ENCODE assay signal across 29 mouse cellular contexts in genomic region chr5:125240124-125240781, GRCm38 (mm10).
DNase-seq lines count a peak whose midpoint lies in the region; ATAC-seq and TF ChIP-seq lines count a peak whose summit lies in the region.
"Had no signal": no experiment of that assay in that cellular context is flagged by ENCODE, and none has a peak within 500 bp of the region (broad histone marks: within the 10 kb centered on the region; RNA-seq: fewer than 3 reads in every experiment).

No protein-coding gene starts in this region.

- H3K9ac ChIP-seq in hindbrain, embryonic 13.5 days = no peak overlapping the region
- H3K9ac ChIP-seq in hindbrain, embryonic 14.5 days = no peak overlapping the region
- H3K9ac ChIP-seq in lung, embryonic 16.5 days (ENCODE audit: low read length) = no peak overlapping the region
- no peak overlapping the region for H3K9ac ChIP-seq in embryonic facial prominence, embryonic 11.5 days (replicated peaks; ENCODE audit: low read length)
- no peak overlapping the region for H3K9ac ChIP-seq in heart, embryonic 11.5 days (ENCODE audit: low read depth, low read length)
- H3K9ac ChIP-seq: heart, embryonic 12.5 days; intestine, embryonic 15.5 days; liver, embryonic 14.5 days; neural tube, embryonic 13.5 days had no signal

- DNase-seq in hindbrain, embryonic 14.5 days (ENCODE audit: low spot score) = no peak
- DNase-seq in lung, postnatal 14 days = no peak
- DNase-seq in ES-CJ7 (ENCODE audit: low read depth, low spot score) = peak; percentile 72
- DNase-seq in embryonic facial prominence, embryonic 11.5 days (ENCODE audit: low spot score) = peak; percentile 49
- no peak for DNase-seq in gastrocnemius, adult 2 months
- DNase-seq: adrenal gland, adult 2 months; cerebellum, adult 9-11 months; embryo, embryonic 11 days; gastrocnemius, postnatal 36 days; heart, adult 18-20 months; heart, postnatal 4 days; kidney, adult 2 months; kidney, postnatal 36 days; left cerebral cortex, postnatal 4 days; liver; lung, postnatal 10 days; thymus, postnatal 14 days had no signal

- 0 out of 2 replicates have a peak overlapping the region, but pooled peaks have one; percentile 30 for H3K27ac ChIP-seq in hindbrain, embryonic 13.5 days
- no peak overlapping the region for H3K27ac ChIP-seq in hindbrain, embryonic 14.5 days
- no peak overlapping the region for H3K27ac ChIP-seq in lung, embryonic 16.5 days (ENCODE audit: low read length)
- no peak overlapping the region for H3K27ac ChIP-seq in embryonic facial prominence, embryonic 11.5 days (replicated peaks; ENCODE audit: low read depth, low read length)
- no peak overlapping the region for H3K27ac ChIP-seq in heart, embryonic 11.5 days (ENCODE audit: low read depth, low read length)
- H3K27ac ChIP-seq in gastrocnemius, adult 2 months = no peak overlapping the region
- H3K27ac ChIP-seq: intestine, embryonic 15.5 days; layer of hippocampus, adult 2 months; left cerebral cortex, adult 2 months; liver, embryonic 14.5 days; neural tube, embryonic 13.5 days had no signal

- no peaks in the 10 kb centered on the region for H3K27me3 ChIP-seq in hindbrain, embryonic 13.5 days
- H3K27me3 ChIP-seq in hindbrain, embryonic 14.5 days (ENCODE audit: control insufficient read depth, insufficient read depth, low read length) = no peaks in the 10 kb centered on the region; the same call in 1 of the 2 replicates
- no peaks in the 10 kb centered on the region for H3K27me3 ChIP-seq in lung, embryonic 16.5 days (ENCODE audit: control insufficient read depth, insufficient read depth, low read depth, low read length)
- H3K27me3 ChIP-seq in embryonic facial prominence, embryonic 11.5 days (ENCODE audit: control insufficient read depth, insufficient read depth, low read length) = no peaks in the 10 kb centered on the region
- no peaks in the 10 kb centered on the region; the same call in 1 of the 2 replicates for H3K27me3 ChIP-seq in heart, embryonic 11.5 days (ENCODE audit: control insufficient read depth, insufficient read depth, low read length)
- H3K27me3 ChIP-seq: heart, embryonic 12.5 days; neural tube, embryonic 13.5 days had no signal

- no peaks in the 10 kb centered on the region for H3K9me3 ChIP-seq in hindbrain, embryonic 13.5 days
- H3K9me3 ChIP-seq in hindbrain, embryonic 14.5 days (ENCODE audit: control insufficient read depth, low read length) = no peaks in the 10 kb centered on the region
- no peaks in the 10 kb centered on the region for H3K9me3 ChIP-seq in lung, embryonic 16.5 days (ENCODE audit: control insufficient read depth, low read length)
- no peaks in the 10 kb centered on the region for H3K9me3 ChIP-seq in embryonic facial prominence, embryonic 11.5 days (replicated peaks; ENCODE audit: control insufficient read depth, low read length)
- H3K9me3 ChIP-seq in heart, embryonic 11.5 days (replicated peaks; ENCODE audit: control insufficient read depth, low read length) = no peaks in the 10 kb centered on the region
- H3K9me3 ChIP-seq: heart, embryonic 12.5 days; intestine, embryonic 15.5 days; neural tube, embryonic 13.5 days had no signal

- intact Hi-C loops in gastrocnemius, adult 2 months (cut with DNase I) = no loop called here

- TF ChIP-seq CTCF in gastrocnemius, adult 2 months (IDR thresholded peaks at IDR 0.05) = no peak

- H3K4me3 ChIP-seq in hindbrain, embryonic 13.5 days = no peak overlapping the region
- no peak overlapping the region for H3K4me3 ChIP-seq in hindbrain, embryonic 14.5 days (replicated peaks; ENCODE audit: low read length)
- H3K4me3 ChIP-seq in lung, embryonic 16.5 days (ENCODE audit: low read length) = no peak overlapping the region
- H3K4me3 ChIP-seq in embryonic facial prominence, embryonic 11.5 days (ENCODE audit: low read depth, low read length) = no peak overlapping the region
- H3K4me3 ChIP-seq in heart, embryonic 11.5 days (ENCODE audit: low read depth, low read length) = no peak overlapping the region
- no peak overlapping the region for H3K4me3 ChIP-seq in gastrocnemius, adult 2 months
- H3K4me3 ChIP-seq: heart, embryonic 12.5 days; intestine, embryonic 15.5 days; layer of hippocampus, adult 2 months; left cerebral cortex, adult 2 months; neural tube, embryonic 13.5 days had no signal

- no peaks in the 10 kb centered on the region for H3K36me3 ChIP-seq in hindbrain, embryonic 13.5 days
- no peaks in the 10 kb centered on the region for H3K36me3 ChIP-seq in hindbrain, embryonic 14.5 days (replicated peaks; ENCODE audit: control insufficient read depth, insufficient read depth)
- no peaks in the 10 kb centered on the region for H3K36me3 ChIP-seq in lung, embryonic 16.5 days (ENCODE audit: control insufficient read depth, insufficient read depth, low read length)
- H3K36me3 ChIP-seq in embryonic facial prominence, embryonic 11.5 days (replicated peaks; ENCODE audit: control insufficient read depth, insufficient read depth, low read depth, low read length) = no peaks in the 10 kb centered on the region
- no peaks in the 10 kb centered on the region for H3K36me3 ChIP-seq in heart, embryonic 11.5 days (ENCODE audit: control insufficient read depth, insufficient read depth, low read length)
- H3K36me3 ChIP-seq: heart, embryonic 12.5 days; intestine, embryonic 15.5 days; neural tube, embryonic 13.5 days had no signal

- H3K4me1 ChIP-seq in hindbrain, embryonic 13.5 days (replicated peaks) = peaks cover 49% of the 10 kb centered on the region
- peaks cover 17% of the 10 kb centered on the region for H3K4me1 ChIP-seq in hindbrain, embryonic 14.5 days (replicated peaks; ENCODE audit: control insufficient read depth, insufficient read depth, low read length)
- peaks cover 7% of the 10 kb centered on the region; the same call in 1 of the 2 replicates for H3K4me1 ChIP-seq in lung, embryonic 16.5 days (replicated peaks; ENCODE audit: control insufficient read depth, insufficient read depth, low read length)
- peaks cover 3% of the 10 kb centered on the region for H3K4me1 ChIP-seq in embryonic facial prominence, embryonic 11.5 days (ENCODE audit: control insufficient read depth, insufficient read depth, low read length)
- peaks cover 24% of the 10 kb centered on the region for H3K4me1 ChIP-seq in heart, embryonic 11.5 days (ENCODE audit: control insufficient read depth, insufficient read depth, low read length)

- 19% methylated on average over 6 of the region's 6 CpGs for WGBS in hindbrain, embryonic 13.5 days
- WGBS in hindbrain, embryonic 14.5 days = 16% methylated on average over 6 of the region's 6 CpGs
- WGBS in lung, embryonic 16.5 days = 17% methylated on average over 6 of the region's 6 CpGs
- WGBS in embryonic facial prominence, embryonic 11.5 days = 14% methylated on average over 6 of the region's 6 CpGs
- WGBS in heart, embryonic 11.5 days (ENCODE audit: insufficient replicate concordance) = 12% methylated on average over 6 of the region's 6 CpGs

- ATAC-seq in hindbrain, embryonic 13.5 days (ENCODE audit: low FRiP score) = no peak
- ATAC-seq in hindbrain, embryonic 14.5 days (ENCODE audit: low FRiP score) = no peak
- peak; percentile 57 for ATAC-seq in lung, embryonic 16.5 days (ENCODE audit: low read depth)
- ATAC-seq in embryonic facial prominence, embryonic 11.5 days (replicated peaks; ENCODE audit: insufficient number of reproducible peaks, low FRiP score, low TSS enrichment, low read depth) = no peak
- ATAC-seq in heart, embryonic 11.5 days (replicated peaks; ENCODE audit: insufficient number of reproducible peaks, low FRiP score, low TSS enrichment) = no peak
- ATAC-seq: activated CD4-positive, CD25-positive, alpha-beta regulatory T cell, adult 4 months; forebrain, embryonic 14.5 days; hindbrain, embryonic 16.5 days; intestine, embryonic 15.5 days had no signal

- no peak overlapping the region for H3K4me2 ChIP-seq in hindbrain, embryonic 13.5 days
- H3K4me2 ChIP-seq in hindbrain, embryonic 14.5 days (replicated peaks) = no peak overlapping the region
- no peak overlapping the region for H3K4me2 ChIP-seq in lung, embryonic 16.5 days (ENCODE audit: low read depth, low read length)
- H3K4me2 ChIP-seq in embryonic facial prominence, embryonic 11.5 days (ENCODE audit: low read depth, low read length) = no peak overlapping the region
- no peak overlapping the region for H3K4me2 ChIP-seq in heart, embryonic 11.5 days
- H3K4me2 ChIP-seq: heart, embryonic 12.5 days; intestine, embryonic 15.5 days; neural tube, embryonic 13.5 days had no signal

Comparison
In these comparisons a context has a peak if more than half of its experiments do, and no peak if none do; other contexts are left out.
1. DNase-seq: peak in ES-CJ7 (single experiment) and embryonic facial prominence, embryonic 11.5 days (single experiment); none in hindbrain, embryonic 14.5 days (single experiment), lung, postnatal 14 days (single experiment) and gastrocnemius, adult 2 months (single experiment).